Comparison of ENCODE assay signal across 15 mouse cellular contexts in the genomic region with DNA sequence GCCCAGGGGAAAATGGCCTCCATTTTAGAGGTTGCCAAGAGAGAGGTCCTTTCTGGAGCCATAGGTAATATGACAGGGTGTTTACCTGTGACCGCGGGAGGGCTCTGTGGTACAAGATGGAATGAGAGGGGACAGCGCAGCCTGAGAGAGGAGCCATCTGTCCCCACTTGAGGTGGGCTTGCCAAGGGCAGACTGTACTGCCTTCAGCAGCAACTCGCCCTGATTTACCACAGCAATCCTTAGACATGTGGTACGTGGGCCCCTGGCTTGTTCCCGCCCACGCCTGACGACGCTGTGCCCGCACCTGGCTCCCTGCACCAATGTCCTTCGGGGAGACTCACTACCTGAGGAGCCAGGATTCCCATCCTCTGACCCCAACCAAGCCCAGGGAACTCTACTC. TPM values are rescaled to one million over a fixed set of nuclear protein-coding genes. Genes with fewer than 3 reads are reported as not detected.
DNase-seq lines count a peak whose midpoint lies in the region.
"Had no signal": no experiment of that assay in that cellular context is flagged by ENCODE, and none has a peak within 500 bp of the region (broad histone marks: within the 10 kb centered on the region; RNA-seq: fewer than 3 reads in every experiment).

No protein-coding gene starts in this region.

- intact Hi-C loops in left cerebral cortex, postnatal 25 days (cut with DNase I), result no loop called here

- DNase-seq in layer of hippocampus, adult 9-11 months, result peak; percentile 79
- no peak for DNase-seq in layer of hippocampus, adult 9-10 months (ENCODE audit: low spot score)
- peak; percentile 78 for DNase-seq in cerebellum, adult 18-20 months
- DNase-seq in cerebellum, adult 9-10 months, result peak; percentile 84
- peak; percentile 57 to 84 for DNase-seq in left cerebral cortex, postnatal 25 days (ENCODE audit: low spot score in 2 of 2)
- no peak for DNase-seq in embryo, embryonic 11 days
- no peak for DNase-seq in kidney, postnatal 14 days
- DNase-seq in natural killer cell, adult 2 months (ENCODE audit: low spot score in 2 of 2), result no peak
- DNase-seq: gastrocnemius, postnatal 36 days; kidney, adult 8-10 months; lung, postnatal 10 days; thymus, adult 2 months had no signal

RNA-seq across cellular contexts. Expression of gene Ciz1, which starts 3.8 kb away (rescaled TPM):
- 10 to 100 TPM; 67.5 to 73.1 TPM for total RNA-seq in left cerebral cortex, postnatal 25 days (2021)

RNA-seq across cellular contexts. Expression of gene Dnm1, which starts 4.8 kb away (rescaled TPM):
- 1,000 to 10,000 TPM; 1,197 to 1,302 TPM for total RNA-seq in left cerebral cortex, postnatal 25 days (2021)
- total RNA-seq: common myeloid progenitor, adult 5-6 weeks had no signal

RNA-seq across cellular contexts. Expression of gene 1110008P14Rik, which starts 33.4 kb away (rescaled TPM):
- total RNA-seq in left cerebral cortex, postnatal 25 days (2021), result 100 to 1,000 TPM; 375 to 446 TPM

RNA-seq across cellular contexts. Expression of gene Lcn2, which starts 39.7 kb away (rescaled TPM):
- total RNA-seq in left cerebral cortex, postnatal 25 days (2021), result under 1 TPM; 0.76 to 0.85 TPM
- total RNA-seq: MEL; midbrain, postnatal 0 days had no signal

RNA-seq across cellular contexts. Expression of gene Ptges2, which starts 47.4 kb away (rescaled TPM):
- 10 to 100 TPM; 44.4 to 50.3 TPM for total RNA-seq in left cerebral cortex, postnatal 25 days (2021)

Comparison
In these comparisons a context has a peak if more than half of its experiments do, and no peak if none do; other contexts are left out.
1. DNase-seq: peak in layer of hippocampus, adult 9-11 months (single experiment), cerebellum, adult 18-20 months (2 of 2), cerebellum, adult 9-10 months (single experiment) and left cerebral cortex, postnatal 25 days (2 of 2); none in layer of hippocampus, adult 9-10 months (single experiment), embryo, embryonic 11 days (single experiment), kidney, postnatal 14 days (single experiment) and natural killer cell, adult 2 months (0 of 2).